Mouse (Mus musculus) testis, adult 2 months (tissue): ENCODE data around the gene Gstt2. TPM values are rescaled to one million over a fixed set of nuclear protein-coding genes. Genes with fewer than 3 reads are reported as not detected.
"Not testable (repeated sequence)": the region's sequence is repeated elsewhere in the genome, so short reads cannot be mapped to it uniquely, and the experiment has no call there.

Experiments used
- H3K27ac ChIP-seq: fragments of 200-500 bp; 2 replicates; pipeline ENCODE4 v1.5.1; 2012; ENCODE audit warnings: low read depth, low read length; ENCODE audit not compliant: control insufficient read depth, insufficient read depth
- H3K27me3 ChIP-seq: fragments of 200-500 bp; 2 replicates; pipeline ENCODE4 v1.6.1; 2012; ENCODE audit warnings: mild to moderate bottlenecking, low read length, moderate library complexity; ENCODE audit not compliant: control insufficient read depth, insufficient read depth
- H3K36me3 ChIP-seq: fragments of 200-500 bp; 2 replicates; pipeline ENCODE4 v1.6.1; 2012; ENCODE audit warnings: mild to moderate bottlenecking, low read length; ENCODE audit not compliant: control insufficient read depth, insufficient read depth
- H3K4me1 ChIP-seq: fragments of 200-500 bp; 2 replicates; pipeline ENCODE4 v1.6.1; 2012; ENCODE audit warnings: low read length; ENCODE audit not compliant: control insufficient read depth, insufficient read depth
- H3K4me3 ChIP-seq: fragments of 200-500 bp; 2 replicates; pipeline ENCODE4 v1.5.1; 2012; ENCODE audit warnings: low read depth, mild to moderate bottlenecking, low read length, moderate library complexity, mixed read lengths; ENCODE audit not compliant: control insufficient read depth
- CTCF ChIP-seq: fragments of 200-500 bp; IDR thresholded peaks from 2 replicates; pipeline ENCODE4 v1.5.1; 2012; ENCODE audit warnings: low read depth, mild to moderate bottlenecking, inconsistent platforms, low read length, moderate library complexity; ENCODE audit not compliant: control insufficient read depth, insufficient read depth, insufficient replicate concordance
- POLR2A ChIP-seq: fragments of 200-500 bp; IDR thresholded peaks from 2 replicates; pipeline ENCODE4 v1.6.1; 2012; ENCODE audit warnings: low read depth, mild to moderate bottlenecking, inconsistent platforms, low read length, moderate library complexity; ENCODE audit not compliant: control insufficient read depth
- polyA plus RNA-seq: library from polyadenylated mRNA; depleted of rRNA; stranded (reverse); fragments of >200 nt; gene quantifications from 2 replicates; pipeline ENCODE4 v1.2.3, GENCODE M21; 2012

Gstt2 gene
- polyA plus RNA-seq, 1 experiment: 159 TPM

DNA sequence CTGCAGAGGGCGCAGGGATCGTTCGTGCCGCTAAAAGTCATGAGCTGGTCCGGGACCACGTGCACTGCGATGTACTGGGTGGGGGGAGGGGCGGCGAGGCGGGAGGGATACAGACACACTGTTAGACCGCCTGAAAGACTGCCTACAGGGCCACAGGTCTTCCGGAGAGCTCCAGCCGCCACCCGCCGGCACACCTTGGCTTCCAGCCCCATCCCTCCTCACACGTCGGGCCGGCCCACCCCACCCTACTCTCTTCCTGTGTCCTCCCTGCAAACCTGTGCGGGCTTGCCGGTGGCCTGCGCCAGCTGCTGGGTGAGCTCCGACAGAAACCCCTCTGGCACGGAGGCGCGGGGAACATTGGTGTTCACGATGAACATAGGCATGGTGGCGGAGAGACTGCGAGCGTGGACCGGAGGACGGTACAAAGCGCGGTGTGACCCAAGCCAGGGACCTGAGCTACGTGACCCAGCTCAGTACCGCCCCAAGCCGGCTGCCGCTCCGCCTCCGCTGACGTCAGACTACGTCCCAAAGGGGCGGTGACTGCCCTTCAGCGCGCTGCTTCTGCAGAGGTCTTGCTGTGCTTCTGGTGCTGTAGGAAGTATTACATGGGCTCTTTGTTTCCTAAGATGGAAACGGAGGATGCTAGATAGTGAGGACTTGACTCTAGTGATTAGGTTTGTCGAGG lies 22.7 kb upstream of the Gstt2 start, which contains the start of gene Mif:
Gene Mif, minus strand, starts transcription at position 455 of the 685 bp plus-strand sequence.
- TF ChIP-seq CTCF (0 out of 2 replicates have a peak, but pooled peaks have one; percentile 0), POLR2A (peak; percentile 89)
- peak within 1 kb of the TSS; percentile 92 for H3K4me3 ChIP-seq
- not testable (repeated sequence) for H3K27me3 ChIP-seq, H3K36me3 ChIP-seq, H3K4me1 ChIP-seq
- H3K27ac ChIP-seq: peak within 1 kb of the TSS; percentile 86

DNA sequence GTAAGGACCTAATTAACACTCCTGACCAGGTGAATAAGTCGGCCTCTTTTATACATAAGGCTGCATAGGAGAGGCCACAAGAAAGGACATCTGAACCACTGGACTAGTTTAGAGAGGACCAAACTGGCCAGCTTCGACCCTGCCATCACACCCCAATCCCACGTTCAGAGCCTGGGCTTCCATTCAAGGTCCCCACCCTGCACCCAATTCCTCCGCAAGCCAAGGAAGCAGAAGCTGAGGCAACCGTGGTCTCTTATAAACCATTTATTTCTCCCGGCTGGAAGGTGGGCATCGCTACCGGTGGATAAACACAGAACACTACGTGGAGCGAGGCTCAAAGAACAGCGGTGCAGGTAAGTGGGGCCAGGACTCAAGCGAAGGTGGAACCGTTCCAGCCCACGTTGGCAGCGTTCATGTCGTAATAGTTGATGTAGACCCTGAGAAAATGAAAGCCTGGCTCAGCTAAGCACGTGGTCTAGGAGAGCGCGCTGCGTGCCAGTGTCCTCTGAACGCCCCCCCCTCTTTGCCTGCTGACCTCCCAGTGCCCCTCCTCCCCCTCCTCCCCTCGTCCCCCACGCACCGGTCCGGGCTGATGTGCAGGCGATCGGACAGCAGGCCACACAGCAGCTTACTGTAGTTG lies 22.0 kb upstream of the Gstt2 start:
- Histone ChIP-seq H3K4me1 (peaks cover 8% of the 10 kb centered on the region), H3K27ac (peak overlapping the region; percentile 86), H3K36me3 (no peaks in the 10 kb centered on the region), H3K4me3 (peak overlapping the region; percentile 92), H3K27me3 (no peaks in the 10 kb centered on the region)
- TF ChIP-seq CTCF (peak; percentile 0; the same call in 1 of the 2 replicates), POLR2A (no peak)

DNA sequence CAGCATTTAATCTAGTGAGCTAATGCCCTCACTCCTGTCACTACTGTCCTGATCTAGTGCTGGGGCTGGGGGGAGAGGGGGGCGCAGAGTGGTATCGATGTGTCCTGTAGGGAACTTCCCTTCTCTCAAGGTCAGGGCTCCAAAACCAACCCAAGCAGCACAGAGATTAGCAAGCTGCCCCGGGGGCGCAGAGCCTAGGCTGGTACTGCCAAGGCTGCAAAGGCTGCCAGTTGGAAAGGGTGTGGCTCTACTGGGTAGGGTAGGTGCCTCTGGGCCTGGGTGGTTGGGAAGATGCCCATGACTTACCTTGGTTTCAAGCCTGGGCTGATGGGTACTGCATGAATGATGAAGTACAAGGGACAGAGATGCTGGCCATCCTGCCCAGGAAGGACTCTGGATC lies 20.4 kb upstream of the Gstt2 start:
- H3K36me3 ChIP-seq: no peaks in the 10 kb centered on the region
- peaks cover 12% of the 10 kb centered on the region for H3K4me1 ChIP-seq
- peak; percentile 52; the same call in 1 of the 2 replicates for TF ChIP-seq POLR2A
- no peak for TF ChIP-seq CTCF
- peak overlapping the region; percentile 0 for H3K27ac ChIP-seq
- H3K27me3 ChIP-seq: no peaks in the 10 kb centered on the region
- no peak overlapping the region; the same call in 1 of the 2 replicates for H3K4me3 ChIP-seq

DNA sequence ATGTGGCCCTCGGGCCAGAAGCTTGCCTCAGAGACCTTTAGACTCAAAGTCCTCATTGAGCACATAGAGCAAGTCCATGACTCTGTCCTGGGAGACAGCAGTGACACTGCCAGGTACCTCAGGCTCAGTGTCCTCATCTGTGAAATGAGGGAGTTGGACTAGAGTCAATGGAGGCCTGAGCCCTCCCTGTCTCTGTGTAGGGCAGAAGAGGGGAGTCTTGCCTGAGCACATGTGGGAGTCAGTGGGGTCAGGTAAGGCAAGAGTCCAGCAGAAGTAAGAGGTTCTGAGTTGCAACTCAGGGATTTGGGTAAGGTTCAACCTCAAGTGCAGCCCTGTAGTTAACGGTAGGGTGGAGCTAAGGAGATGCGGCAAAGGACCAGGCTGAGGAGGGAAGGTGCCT lies 19.8 kb upstream of the Gstt2 start:
- peaks cover 15% of the 10 kb centered on the region for H3K4me1 ChIP-seq
- no peaks in the 10 kb centered on the region for H3K27me3 ChIP-seq
- TF ChIP-seq CTCF (no peak), POLR2A (no peak)
- no peaks in the 10 kb centered on the region for H3K36me3 ChIP-seq
- no peak overlapping the region for H3K4me3 ChIP-seq
- peak overlapping the region; percentile 38 for H3K27ac ChIP-seq

DNA sequence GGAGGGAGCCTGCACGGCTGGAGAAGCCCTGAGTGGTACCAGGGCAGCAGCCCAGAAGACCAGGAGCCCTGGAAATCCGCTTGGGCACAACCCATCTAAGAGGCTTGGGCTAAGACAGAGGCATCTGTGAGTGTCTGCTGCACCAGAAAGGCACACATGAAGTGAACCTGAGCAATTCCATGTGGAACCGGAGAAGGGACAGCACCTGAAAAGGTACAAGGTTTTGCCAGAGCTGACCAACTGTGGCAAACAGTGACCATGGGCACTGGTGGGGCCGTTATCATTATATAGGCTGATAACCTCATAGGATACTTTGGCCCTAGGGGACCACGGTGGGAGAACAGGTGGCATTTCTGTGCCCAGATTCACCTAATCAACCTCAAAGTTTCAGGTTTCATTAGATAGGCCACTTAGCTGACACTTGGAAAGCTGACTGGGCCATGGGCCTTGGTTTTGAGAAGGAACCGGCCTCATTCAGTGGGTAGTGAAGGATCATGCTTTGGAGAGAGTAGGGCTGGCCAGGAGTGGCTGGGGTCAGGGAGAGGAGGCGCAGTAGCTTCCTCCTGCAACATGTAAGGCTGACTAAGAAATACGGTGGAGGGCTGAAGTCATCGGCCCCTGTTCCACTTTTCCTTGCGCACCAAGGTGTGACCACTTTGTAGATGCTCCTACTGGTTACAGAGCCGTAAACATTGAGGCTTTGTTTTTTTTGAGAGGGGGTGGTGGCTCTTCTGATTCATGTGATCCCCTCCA lies 19.1 kb upstream of the Gstt2 start:
- H3K27me3 ChIP-seq: no peaks in the 10 kb centered on the region
- TF ChIP-seq POLR2A (no peak), CTCF (no peak)
- no peak overlapping the region for H3K27ac ChIP-seq
- no peaks in the 10 kb centered on the region for H3K36me3 ChIP-seq
- no peak overlapping the region for H3K4me3 ChIP-seq
- H3K4me1 ChIP-seq: peaks cover 17% of the 10 kb centered on the region

DNA sequence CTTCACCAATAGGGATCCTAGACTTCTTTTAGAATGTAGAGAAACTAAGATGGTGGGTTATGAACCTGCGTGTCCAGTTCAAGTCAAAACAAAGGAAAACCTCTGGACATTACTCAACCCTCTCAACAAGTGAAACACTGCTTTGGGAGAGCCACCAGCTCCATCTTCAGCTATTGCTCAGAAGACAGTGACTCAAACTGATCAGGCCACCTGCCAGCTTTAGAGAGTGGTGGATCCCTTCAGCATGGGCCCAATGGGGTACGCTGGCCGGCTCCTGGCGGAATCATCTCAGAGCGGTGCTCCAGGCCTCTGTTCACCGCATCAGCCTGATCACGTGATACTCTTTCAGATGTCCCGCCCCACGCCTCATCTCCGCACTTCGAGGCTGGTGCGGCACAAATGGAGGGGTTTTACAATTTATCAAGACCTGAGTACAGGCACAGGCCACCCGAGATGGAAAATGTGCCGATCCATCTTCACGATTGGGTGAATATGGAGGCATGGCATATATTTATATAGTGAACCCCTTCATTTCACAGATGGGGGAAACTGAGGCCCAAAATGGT lies 18.3 kb upstream of the Gstt2 start:
- TF ChIP-seq CTCF (no peak), POLR2A (no peak)
- Histone ChIP-seq H3K36me3 (no peaks in the 10 kb centered on the region), H3K4me3 (no peak overlapping the region), H3K27me3 (no peaks in the 10 kb centered on the region), H3K27ac (no peak overlapping the region), H3K4me1 (peaks cover 17% of the 10 kb centered on the region)

DNA sequence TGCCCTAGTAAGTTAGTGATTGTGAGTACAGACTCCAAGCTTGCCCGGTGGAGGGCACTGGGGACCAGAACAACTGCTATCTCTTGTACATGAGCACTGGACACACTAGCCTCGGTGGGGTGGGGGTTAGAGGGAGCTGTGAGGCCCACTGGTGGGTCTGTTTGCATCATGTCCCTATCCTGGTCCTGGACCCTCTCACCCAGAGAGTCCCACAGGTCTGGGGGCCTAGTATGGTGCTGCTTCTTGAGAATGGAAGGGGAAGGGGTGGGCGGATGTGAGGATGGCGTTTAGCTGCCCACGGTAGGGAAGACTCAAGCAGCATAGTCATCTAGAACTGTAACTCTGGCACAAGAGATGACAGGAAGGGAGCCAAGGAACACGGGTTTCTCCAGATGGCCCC lies 17.6 kb upstream of the Gstt2 start:
- H3K27me3 ChIP-seq: no peaks in the 10 kb centered on the region
- no peaks in the 10 kb centered on the region for H3K36me3 ChIP-seq
- TF ChIP-seq CTCF (no peak), POLR2A (no peak)
- H3K4me1 ChIP-seq: peaks cover 17% of the 10 kb centered on the region
- H3K27ac ChIP-seq: peak overlapping the region; percentile 52
- no peak overlapping the region for H3K4me3 ChIP-seq
